Mouse (Mus musculus) limb, embryonic 10.5 days (tissue): ENCODE measurements around the gene Acta1. TPM values are rescaled to one million over a fixed set of nuclear protein-coding genes. Genes with fewer than 3 reads are reported as not detected.

Source experiments
- DNase-seq: peaks from one replicate; pipeline ENCODE4 v3.0.0-alpha.2; 2017; ENCODE audit warnings: low spot score
- H3K27ac ChIP-seq: fragments of 300-500 bp; sonication (generic); 2 replicates; pipeline ENCODE4 v1.5.1; 2016; ENCODE audit warnings: mild to moderate bottlenecking
- H3K27me3 ChIP-seq: fragments of 300-500 bp; sonication (generic); 2 replicates; pipeline ENCODE4 v1.6.1; 2016; ENCODE audit warnings: low read depth, mild to moderate bottlenecking; ENCODE audit not compliant: poor library complexity, severe bottlenecking
- H3K36me3 ChIP-seq: fragments of 300-500 bp; sonication (generic); 2 replicates; pipeline ENCODE4 v1.6.1; 2016; ENCODE audit warnings: mild to moderate bottlenecking, moderate library complexity
- H3K4me1 ChIP-seq: fragments of 300-500 bp; sonication (generic); 2 replicates; pipeline ENCODE4 v1.6.1; 2016
- H3K4me3 ChIP-seq: fragments of 300-500 bp; sonication (generic); 2 replicates; pipeline ENCODE4 v1.5.1; 2016; ENCODE audit warnings: mild to moderate bottlenecking, moderate library complexity
- H3K9me3 ChIP-seq: fragments of 300-500 bp; sonication (generic); replicated peaks from 2 replicates; pipeline ENCODE4 v1.6.1; 2016; ENCODE audit warnings: mild to moderate bottlenecking
- WGBS: fragments of 180-500 bp; shearing (Covaris S2); methylation state at CpG from one replicate; pipeline ENCODE4 v1.1.7; 2016; 5-methylcytosine and 5-hydroxymethylcytosine counted together
- polyA plus RNA-seq: library from polyadenylated mRNA; unstranded; fragments of >200 nt; fragmentation: Nextera tagmentation; extraction: Ambion mirVana; gene quantifications from 2 replicates; pipeline ENCODE4 v1.2.1, GENCODE M21; 2016

The Acta1 gene
- polyA plus RNA-seq, 1 experiment from 2014 or later = 1.8 TPM

DNA sequence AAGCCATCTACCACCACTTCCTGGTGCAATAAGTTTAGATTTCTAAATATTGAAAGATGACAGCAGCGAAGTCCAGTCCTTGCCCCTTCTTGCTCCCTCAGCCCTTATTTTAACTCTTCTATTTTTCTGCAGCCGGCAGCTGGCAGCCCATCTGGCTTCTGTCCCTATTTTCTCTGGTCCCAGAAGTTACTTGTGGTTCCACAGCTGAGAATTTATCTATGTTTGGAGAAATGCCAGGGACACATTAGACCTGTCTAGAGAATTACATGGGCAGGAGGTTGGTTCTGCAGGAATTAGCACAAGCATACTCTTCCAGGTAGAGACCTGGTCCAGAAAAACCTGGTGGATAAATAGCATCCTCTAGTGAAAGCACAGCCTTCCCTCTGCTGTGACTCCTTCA, 16.7 kb downstream of the Acta1 start:
- H3K27ac ChIP-seq = no peak overlapping the region
- no peak for DNase-seq
- no peaks in the 10 kb centered on the region for H3K9me3 ChIP-seq
- no peak overlapping the region for H3K4me3 ChIP-seq
- 89% methylated on average over 2 of the region's 2 CpGs for WGBS
- H3K36me3 ChIP-seq = no peaks in the 10 kb centered on the region
- H3K4me1 ChIP-seq = peaks cover 12% of the 10 kb centered on the region
- 0 out of 2 replicates have a peak, but pooled peaks cover under 1% of the 10 kb centered on the region for H3K27me3 ChIP-seq

DNA sequence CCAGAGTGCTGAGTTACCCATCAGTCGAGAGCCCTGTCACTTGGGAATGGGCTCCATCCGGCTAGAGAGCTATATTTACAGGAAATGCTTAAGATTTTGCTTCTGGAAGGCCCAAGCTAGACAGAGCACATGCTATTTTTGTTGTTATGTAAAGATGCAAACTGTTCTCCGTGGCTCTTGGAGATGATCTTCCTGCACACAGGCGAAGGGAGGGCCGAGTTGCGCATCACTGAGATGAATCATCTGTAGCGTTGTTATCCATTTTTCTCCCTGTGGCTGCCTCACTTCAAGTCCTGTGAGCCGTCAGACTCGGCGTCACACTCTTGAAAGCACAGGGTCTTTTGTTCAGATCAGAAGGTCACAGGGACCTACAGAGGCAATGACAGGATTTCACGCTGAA, 20.2 kb downstream of the Acta1 start:
- Histone ChIP-seq H3K27ac (no peak overlapping the region), H3K36me3 (no peaks in the 10 kb centered on the region), H3K9me3 (no peaks in the 10 kb centered on the region), H3K4me3 (no peak overlapping the region), H3K27me3 (no peaks in the 10 kb centered on the region), H3K4me1 (peaks cover 12% of the 10 kb centered on the region)
- 86% methylated on average over 11 of the region's 11 CpGs for WGBS
- no peak for DNase-seq

DNA sequence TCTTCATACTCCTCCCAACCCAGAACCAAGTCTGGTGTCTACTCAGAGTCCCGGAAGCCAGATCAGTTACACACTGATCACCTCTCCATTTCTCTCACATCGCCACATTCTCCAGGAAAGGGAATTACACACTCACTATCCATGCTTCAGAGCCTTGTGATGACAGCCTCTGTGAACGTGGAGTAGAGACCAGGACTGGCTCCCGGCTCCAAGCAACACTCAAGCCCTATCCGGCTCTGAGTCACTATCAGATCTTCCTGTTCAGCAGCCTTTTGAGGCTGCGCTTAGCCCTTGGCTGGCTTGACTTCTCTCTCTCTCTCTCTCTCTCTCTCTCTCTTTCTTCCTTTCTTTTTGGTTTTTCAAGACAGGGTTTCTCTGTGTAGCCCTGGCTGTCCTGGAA, 21.2 kb downstream of the Acta1 start:
- no peak for DNase-seq
- no peaks in the 10 kb centered on the region for H3K9me3 ChIP-seq
- H3K36me3 ChIP-seq = no peaks in the 10 kb centered on the region
- H3K4me3 ChIP-seq = no peak overlapping the region
- peaks cover 12% of the 10 kb centered on the region for H3K4me1 ChIP-seq
- H3K27ac ChIP-seq = no peak overlapping the region
- H3K27me3 ChIP-seq = no peaks in the 10 kb centered on the region
- 85% methylated on average over 6 of the region's 6 CpGs for WGBS

GRCm38 (mm10) chr8:123872048-123872447, 22.5 kb downstream of the Acta1 start:
- Histone ChIP-seq H3K9me3 (no peaks in the 10 kb centered on the region), H3K27me3 (no peaks in the 10 kb centered on the region), H3K36me3 (no peaks in the 10 kb centered on the region), H3K27ac (no peak overlapping the region), H3K4me1 (peaks cover 8% of the 10 kb centered on the region), H3K4me3 (no peak overlapping the region)
- WGBS = 81% methylated on average over 9 of the region's 9 CpGs
- no peak for DNase-seq

GRCm38 (mm10) chr8:123866971-123867370, 27.6 kb downstream of the Acta1 start:
- DNase-seq = no peak
- WGBS = 55% methylated on average over 5 of the region's 5 CpGs
- no peaks in the 10 kb centered on the region for H3K4me1 ChIP-seq

DNA sequence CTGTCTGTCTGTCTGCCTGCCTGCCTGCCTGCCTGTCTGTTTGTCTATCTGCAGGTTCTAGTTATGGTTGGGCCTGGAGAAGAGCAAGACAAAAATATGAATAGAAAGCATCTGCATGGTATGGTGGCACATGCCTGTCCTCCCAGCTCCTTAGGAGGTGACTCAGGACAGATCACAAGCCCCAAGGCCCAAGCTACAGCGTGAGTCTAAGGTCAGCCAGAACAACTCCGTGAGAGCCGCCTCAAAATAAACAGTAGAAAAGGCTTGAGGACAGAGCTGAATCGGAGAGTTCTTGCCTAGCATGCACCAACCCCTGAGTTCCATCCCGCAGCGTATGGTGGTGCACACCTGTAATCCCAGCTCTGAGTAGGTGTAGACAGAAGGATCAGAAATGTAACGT, 28.8 kb downstream of the Acta1 start:
- Histone ChIP-seq H3K27me3 (peaks cover 49% of the 10 kb centered on the region), H3K4me3 (no peak overlapping the region), H3K27ac (no peak overlapping the region), H3K9me3 (no peaks in the 10 kb centered on the region), H3K4me1 (no peaks in the 10 kb centered on the region), H3K36me3 (no peaks in the 10 kb centered on the region)
- WGBS = 81% methylated on average over 7 of the region's 7 CpGs
- no peak for DNase-seq

More at GRCm38 (mm10) chr8:123866971-123867370, 27.6 kb downstream of the Acta1 start:
- no peak overlapping the region for H3K27ac ChIP-seq
- no peaks in the 10 kb centered on the region for H3K9me3 ChIP-seq
- H3K36me3 ChIP-seq = no peaks in the 10 kb centered on the region
- H3K27me3 ChIP-seq = peaks cover 37% of the 10 kb centered on the region
- no peak overlapping the region for H3K4me3 ChIP-seq

GRCm38 (mm10) chr8:123860386-123860785, 34.2 kb downstream of the Acta1 start:
- Histone ChIP-seq H3K27ac (no peak overlapping the region), H3K36me3 (no peaks in the 10 kb centered on the region), H3K27me3 (peaks cover 58% of the 10 kb centered on the region), H3K9me3 (no peaks in the 10 kb centered on the region), H3K4me3 (peak overlapping the region; percentile 93), H3K4me1 (peaks cover 17% of the 10 kb centered on the region)
- WGBS = 76% methylated on average over 4 of the region's 4 CpGs
- DNase-seq = no peak

GRCm38 (mm10) chr8:123859648-123860259, 34.8 kb downstream of the Acta1 start, which contains the start of gene Ccsap:
TSS of gene Ccsap (minus strand) at chr8:123860209.
- no peaks in the 10 kb centered on the region for H3K9me3 ChIP-seq
- DNase-seq = no peak
- H3K4me1 ChIP-seq = peaks cover 17% of the 10 kb centered on the region
- peaks cover 52% of the 10 kb centered on the region for H3K27me3 ChIP-seq
- H3K36me3 ChIP-seq = no peaks in the 10 kb centered on the region
- H3K27ac ChIP-seq = peak within 1 kb of the TSS; percentile 90
- 2% methylated on average over 48 of the region's 48 CpGs for WGBS
- H3K4me3 ChIP-seq = peak within 1 kb of the TSS; percentile 93

GRCm38 (mm10) chr8:123858941-123859647, 35.5 kb downstream of the Acta1 start:
- peak; percentile 95 for DNase-seq
- Histone ChIP-seq H3K9me3 (no peaks in the 10 kb centered on the region), H3K4me1 (peaks cover 17% of the 10 kb centered on the region), H3K36me3 (no peaks in the 10 kb centered on the region), H3K27ac (peak overlapping the region; percentile 90), H3K4me3 (peak overlapping the region; percentile 93), H3K27me3 (peaks cover 46% of the 10 kb centered on the region)
- WGBS = under 1% methylated on average over 79 of the region's 79 CpGs

GRCm38 (mm10) chr8:123858574-123858940, 36.0 kb downstream of the Acta1 start:
- WGBS = 0% methylated on average over 17 of the region's 17 CpGs
- peak overlapping the region; percentile 90 for H3K27ac ChIP-seq

DNA sequence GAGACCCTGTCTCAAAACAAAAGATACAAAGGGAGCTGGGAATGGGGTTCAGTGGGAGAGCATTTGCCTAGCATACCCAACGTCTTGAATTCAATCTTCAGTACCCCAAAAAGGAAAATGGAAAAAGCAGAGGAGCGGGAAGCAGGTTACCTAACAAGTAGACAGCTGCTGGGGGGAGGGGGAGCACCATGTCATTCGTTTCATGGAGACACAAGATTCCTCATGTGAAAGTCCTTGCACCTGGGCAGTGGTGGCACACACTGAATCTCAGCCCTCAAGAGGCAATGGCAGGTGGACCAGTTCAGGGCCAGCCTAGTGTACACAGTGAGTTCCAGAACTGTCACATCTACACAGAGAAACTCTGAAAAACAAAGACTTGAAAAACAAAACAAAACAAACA, 37.2 kb downstream of the Acta1 start:
- DNase-seq = no peak
- Histone ChIP-seq H3K27ac (no peak overlapping the region), H3K9me3 (no peaks in the 10 kb centered on the region), H3K27me3 (peaks cover 30% of the 10 kb centered on the region), H3K36me3 (no peaks in the 10 kb centered on the region), H3K4me1 (peaks cover 17% of the 10 kb centered on the region), H3K4me3 (no peak overlapping the region)
- 62% methylated on average over 3 of the region's 3 CpGs for WGBS

More at GRCm38 (mm10) chr8:123858574-123858940, 36.0 kb downstream of the Acta1 start:
- peaks cover 17% of the 10 kb centered on the region for H3K4me1 ChIP-seq
- no peak for DNase-seq
- H3K27me3 ChIP-seq = peaks cover 40% of the 10 kb centered on the region
- H3K4me3 ChIP-seq = peak overlapping the region; percentile 93
- no peaks in the 10 kb centered on the region for H3K9me3 ChIP-seq
- H3K36me3 ChIP-seq = no peaks in the 10 kb centered on the region

- no peaks in the 10 kb centered on the region for H3K36me3 ChIP-seq
- 88% methylated on average over 9 of the region's 9 CpGs for WGBS
- H3K4me1 ChIP-seq = peaks cover 17% of the 10 kb centered on the region
- H3K27me3 ChIP-seq = peaks cover 6% of the 10 kb centered on the region
- no peak overlapping the region for H3K27ac ChIP-seq
- H3K4me3 ChIP-seq = no peak overlapping the region
- no peaks in the 10 kb centered on the region for H3K9me3 ChIP-seq
- no peak for DNase-seq
These were observed 39.6 kb downstream of the Acta1 start for GRCm38 (mm10) chr8:123854733-123855475.

GRCm38 (mm10) chr8:123854252-123854651, 40.3 kb downstream of the Acta1 start:
- no peak overlapping the region for H3K27ac ChIP-seq
- no peak overlapping the region for H3K4me3 ChIP-seq
- 94% methylated on average over 1 of the region's 1 CpGs for WGBS
- no peaks in the 10 kb centered on the region for H3K36me3 ChIP-seq
- 0 out of 2 replicates have a peak, but pooled peaks cover 3% of the 10 kb centered on the region for H3K27me3 ChIP-seq
- no peak for DNase-seq
- peaks cover 15% of the 10 kb centered on the region for H3K4me1 ChIP-seq
- no peaks in the 10 kb centered on the region for H3K9me3 ChIP-seq
